Mouse (Mus musculus): ENCODE data around the gene Vwa7.
"Not testable (repeated sequence)": the region's sequence is repeated elsewhere in the genome, so short reads cannot be mapped to it uniquely, and the experiment has no call there.

Vwa7 gene

DNA sequence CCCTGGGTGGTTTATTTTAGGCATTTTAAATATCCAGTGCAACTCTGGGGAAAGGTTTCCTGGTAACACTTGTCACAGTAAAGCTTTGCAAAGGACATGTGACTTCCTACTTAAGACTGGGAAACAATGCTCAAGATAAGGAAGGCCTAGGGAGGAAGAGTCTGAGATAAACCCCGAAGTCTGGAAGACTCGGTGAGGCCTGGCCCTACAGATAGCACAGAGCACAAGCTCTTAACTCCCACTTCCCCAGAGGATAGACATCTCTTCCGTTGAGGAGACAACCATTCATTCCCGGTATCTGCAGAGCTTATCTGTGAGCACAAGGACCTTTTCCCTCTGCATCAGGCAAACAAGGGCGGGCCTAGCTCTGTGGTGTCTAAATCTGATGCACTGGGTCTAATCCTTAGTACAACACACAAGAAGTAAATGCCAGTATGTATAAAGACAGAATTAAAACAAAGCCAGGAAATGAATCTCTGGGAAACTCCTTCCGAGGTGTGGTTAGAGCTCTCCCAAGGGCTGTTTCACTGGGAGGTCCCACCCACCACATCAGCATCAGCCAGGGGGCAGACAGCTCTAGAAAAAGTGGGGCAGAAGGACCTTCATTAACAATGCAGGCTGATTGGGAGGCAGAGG lies 5.6 kb downstream of the Vwa7 start:
- no peak for DNase-seq (ENCODE audit: low spot score in 2 of 2)

DNA sequence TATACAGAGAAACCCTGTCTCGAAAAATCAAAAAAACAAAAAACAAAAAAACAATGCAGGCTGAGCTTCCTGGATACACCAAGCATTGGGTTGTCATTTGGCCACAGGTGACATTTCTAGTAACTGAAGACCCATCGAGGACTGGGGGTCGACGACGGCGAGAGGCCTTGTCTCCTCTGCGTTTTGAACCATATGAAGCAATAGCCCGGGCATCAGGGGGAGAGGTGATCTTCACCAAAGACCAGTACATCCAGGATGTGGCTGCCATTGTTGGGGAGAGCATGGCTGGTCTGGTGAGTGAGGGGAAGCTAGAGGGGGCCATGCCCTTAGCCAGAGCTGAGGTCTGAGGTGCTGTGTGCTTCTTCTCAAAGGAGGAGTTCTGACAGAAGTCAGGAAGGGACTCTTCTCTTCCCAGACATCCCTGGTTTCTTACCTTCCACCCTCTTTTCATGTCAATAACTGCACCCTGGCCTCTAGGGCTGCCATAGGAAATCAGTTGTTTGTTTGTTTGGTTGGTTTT lies 6.2 kb downstream of the Vwa7 start:
- no peak for DNase-seq (ENCODE audit: low spot score in 2 of 2)

DNA sequence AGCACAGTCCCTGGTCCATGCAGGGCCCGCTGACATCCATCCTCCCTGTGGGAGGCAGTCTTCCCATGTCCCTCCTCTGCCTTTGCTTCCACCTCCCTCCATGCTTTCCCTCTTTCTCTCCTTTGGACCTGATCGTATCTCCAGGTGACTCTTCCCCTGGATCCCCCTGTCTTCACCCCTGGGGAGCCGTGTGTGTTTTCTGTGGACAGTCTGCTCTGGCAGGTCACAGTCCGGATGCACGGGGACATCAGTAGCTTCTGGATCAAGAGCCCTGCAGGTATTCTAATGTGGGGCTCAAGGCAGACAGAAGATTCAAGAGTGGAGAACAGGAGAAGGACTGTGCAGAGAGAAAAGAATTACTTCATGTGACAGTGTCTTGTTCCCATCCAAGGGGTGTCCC lies 6.8 kb downstream of the Vwa7 start:
- DNase-seq (ENCODE audit: low spot score in 2 of 2) = no peak

DNA sequence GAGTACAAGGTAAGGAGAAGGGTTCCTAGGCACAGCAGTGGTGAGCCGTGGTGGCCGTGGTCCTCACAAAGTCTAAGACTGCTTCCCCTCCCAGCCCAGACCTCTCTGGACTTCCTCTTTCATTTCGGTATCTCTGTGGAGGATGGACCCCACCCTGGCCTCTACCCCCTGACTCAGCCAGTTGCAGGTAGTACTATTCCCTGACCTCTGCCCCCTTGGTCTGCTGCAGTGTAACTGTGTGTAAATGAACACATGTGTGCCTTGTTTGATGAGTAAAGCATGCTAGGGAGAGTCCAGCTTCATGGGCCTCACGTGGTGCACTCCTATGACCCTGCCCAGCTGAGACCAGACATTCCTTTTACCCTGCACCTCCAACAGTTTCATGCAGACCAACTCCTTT lies 7.4 kb downstream of the Vwa7 start:
- DNase-seq (ENCODE audit: low spot score in 2 of 2) = no peak

DNA sequence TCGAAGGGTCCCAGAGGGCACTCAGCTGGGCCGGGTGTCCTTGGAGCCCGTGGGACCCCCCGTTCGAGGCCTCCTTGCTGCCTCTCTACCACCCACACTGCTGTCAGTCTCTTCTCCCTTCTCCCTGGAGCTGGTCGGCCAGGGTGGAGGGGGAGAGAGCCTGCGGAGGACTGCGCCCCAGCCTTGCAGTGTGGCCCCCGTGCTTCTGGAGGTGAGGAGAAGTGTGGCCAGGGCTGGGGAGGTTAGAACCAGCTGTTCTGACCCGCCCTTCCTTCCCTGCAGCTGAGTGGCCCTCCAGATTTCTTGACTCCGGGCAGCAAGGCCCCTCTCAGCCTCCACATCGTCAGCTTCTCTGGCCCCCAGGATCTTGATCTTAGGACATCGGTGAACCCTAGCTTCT lies 7.9 kb downstream of the Vwa7 start:
- no peak for DNase-seq (ENCODE audit: low spot score in 2 of 2)

DNA sequence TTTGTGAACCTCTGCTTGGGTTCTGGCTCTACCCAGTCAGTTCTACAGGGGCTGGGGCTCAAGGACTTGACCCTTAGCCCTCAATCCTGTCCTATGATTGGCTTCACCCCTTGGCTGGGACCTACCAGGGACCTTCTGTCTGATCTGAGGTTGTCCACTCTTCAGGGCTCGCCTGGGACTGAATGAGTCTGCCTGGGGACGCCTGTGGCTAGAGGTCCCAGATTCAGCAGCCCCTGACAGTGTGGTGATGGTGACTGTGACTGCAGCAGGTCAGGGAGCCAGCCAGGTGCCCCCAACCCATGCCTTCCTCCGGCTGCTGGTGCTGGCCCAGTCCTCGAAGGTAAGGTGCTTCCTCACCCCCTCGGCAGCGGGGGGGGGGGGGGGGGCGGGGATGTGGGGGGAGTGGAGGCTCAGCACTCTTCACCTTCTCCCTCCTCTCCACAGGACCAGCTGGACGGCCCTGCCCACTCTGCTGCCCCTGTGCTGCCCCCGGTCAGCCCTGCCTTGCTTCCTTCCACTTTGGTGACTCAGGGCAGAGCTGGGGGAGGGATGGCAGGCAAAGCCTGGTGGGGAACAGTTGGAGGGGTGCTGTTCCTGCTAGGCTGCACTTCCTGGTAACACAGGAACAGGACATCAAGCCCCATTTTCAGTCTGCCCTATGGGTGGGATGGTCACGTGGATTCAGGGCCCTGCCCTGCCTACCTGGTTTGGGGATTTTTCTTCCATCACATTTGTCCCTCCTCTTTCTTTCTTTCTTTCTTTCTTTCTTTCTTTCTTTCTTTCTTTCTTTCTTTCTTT lies 8.5 kb downstream of the Vwa7 start:
- DNase-seq (ENCODE audit: low spot score in 2 of 2) = no peak

DNA sequence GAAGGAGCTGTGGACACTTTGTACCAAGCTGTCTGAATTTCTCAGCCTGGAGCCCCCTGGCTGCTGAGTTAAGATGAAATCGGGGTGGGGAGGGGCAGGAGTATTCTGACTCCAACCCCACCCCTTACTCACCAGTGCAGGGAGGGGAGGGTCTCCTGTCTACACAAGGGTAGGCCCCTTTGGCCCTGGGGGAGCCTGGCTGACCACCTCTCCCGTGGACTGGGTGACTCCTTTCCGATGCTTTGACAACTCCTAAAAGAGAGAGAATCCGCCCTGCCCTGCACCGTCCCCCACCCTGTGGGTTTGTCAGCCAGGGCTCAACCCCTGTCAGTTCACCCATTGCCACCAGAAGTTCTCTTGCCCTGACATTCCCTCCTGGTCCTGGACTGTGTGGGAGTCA lies 9.8 kb downstream of the Vwa7 start:
- no peak for DNase-seq (ENCODE audit: low spot score in 2 of 2)

DNA sequence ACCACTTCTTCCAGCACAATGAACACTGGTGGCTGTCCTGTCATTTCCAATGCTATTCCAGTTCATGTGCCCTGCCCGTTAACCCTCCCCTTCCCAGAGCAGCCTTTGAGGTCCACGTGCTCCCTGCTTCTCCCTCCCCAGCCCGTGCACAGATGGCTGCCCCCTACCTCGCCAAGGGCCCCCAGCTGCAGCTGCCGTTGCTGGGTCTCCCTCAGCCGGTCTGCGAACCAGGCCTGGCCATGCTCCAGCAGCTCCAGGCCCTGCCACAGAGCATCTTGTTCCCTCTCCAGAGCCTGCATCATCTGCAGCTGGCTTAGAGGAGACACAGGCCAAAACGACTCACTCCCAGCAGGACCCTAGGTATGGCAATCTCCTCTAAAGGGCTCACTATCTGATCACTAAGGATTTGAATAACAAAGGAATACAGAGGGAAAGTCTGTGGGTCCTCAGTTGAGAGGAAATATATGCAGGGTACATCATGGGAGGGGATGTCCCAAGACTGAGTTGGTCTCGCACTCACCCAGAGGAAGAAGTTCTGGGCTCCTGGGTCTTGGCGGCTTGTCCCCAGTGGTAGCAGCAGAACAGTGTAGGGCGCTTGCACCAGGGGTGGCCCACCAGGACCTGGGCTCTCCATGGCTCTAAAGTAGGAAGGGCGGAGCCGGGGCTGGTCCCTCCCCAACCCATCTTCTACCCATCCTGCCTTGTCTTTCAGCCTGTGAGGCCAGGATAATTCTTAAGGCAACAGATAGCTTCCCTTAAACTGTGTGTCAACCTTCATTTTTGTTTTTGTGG lies 11.1 kb downstream of the Vwa7 start, which contains the start of gene Sapcd1:
Gene Sapcd1 (minus strand): TSS at position 740 of the 792 bp plus-strand sequence.
- peak; percentile 58 to 83 for DNase-seq (ENCODE audit: low spot score in 2 of 2)

DNA sequence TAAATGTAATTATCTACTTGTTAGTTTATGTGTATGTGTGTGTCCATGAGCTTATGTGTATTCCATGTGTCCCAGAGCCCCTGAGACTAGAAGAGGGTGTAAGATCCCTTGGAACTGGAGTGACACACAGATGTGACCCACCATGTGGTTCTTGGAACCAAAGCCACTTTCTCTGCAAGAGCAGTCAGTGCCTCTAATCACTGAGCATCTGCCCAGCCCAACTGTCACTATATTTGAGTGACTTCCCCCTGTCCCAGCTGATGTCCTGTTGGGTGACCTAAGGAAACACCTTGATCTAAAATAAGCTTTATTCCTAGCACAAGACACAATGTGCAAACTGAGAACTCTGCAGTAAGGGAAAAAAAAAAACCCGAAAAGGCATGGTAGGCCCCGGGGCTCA lies 11.9 kb downstream of the Vwa7 start:
- DNase-seq (ENCODE audit: low spot score in 2 of 2) = no peak

DNA sequence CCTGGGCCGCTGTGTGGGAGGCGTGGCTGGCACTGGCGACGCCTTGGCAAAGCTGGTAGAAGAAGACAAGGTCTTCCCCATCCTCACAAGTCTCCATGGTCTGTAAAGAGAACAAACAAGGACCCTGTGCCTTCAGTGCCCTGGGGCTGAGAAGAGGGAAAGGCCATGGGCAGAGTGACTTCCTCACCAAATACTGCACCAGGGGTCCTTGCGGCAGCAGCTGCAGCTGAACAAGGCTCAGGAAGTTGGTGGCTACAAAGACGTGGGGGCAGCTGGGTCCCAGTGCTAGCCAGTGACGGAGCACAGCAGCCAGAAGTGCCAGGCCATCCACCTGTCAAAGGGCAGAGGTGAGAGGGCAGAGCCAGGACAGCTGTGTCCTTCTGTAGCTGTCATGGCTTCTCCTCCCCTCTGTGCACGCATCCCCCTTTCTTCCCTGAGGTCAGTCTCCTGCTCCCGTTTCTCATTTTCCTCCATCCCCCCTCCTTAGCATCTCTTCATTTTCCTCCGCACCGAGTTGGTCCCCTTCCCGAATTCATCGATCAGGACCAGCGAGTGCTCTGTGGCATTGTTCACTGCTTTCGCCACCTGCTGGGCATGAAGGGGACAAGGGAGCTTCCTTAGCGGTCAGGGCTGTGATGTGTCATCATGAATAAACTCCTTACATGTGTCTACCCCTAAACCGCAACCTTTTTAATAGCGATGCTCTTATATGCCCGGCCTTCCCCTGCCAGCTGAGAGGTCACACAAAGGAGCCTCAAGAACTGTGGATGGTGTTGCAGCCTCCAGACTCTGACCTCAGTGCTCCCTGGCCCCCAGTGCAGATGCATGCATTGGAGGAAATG lies 13.5 kb downstream of the Vwa7 start:
- no peak for DNase-seq (ENCODE audit: low spot score in 2 of 2)

DNA sequence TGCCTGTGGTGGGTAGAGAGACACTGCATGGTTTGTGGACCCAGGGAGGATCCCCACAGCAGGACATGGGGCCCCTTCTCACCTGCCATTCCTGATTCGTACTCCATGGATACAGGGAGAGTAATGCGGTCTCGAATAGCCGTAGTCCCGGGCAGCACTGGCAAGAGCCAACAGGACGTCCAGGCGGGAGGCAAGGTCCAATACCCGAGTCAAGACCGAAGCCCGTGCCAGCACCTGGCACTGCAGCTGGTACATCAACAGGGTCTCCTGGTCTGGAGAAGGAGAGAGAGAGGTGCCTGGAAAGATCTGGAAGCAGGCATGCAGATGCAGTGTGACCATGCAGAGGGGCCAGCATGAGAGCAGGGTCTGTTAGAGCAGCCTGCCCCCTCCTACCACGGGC lies 14.9 kb downstream of the Vwa7 start:
- no peak for DNase-seq (ENCODE audit: low spot score in 2 of 2)

DNA sequence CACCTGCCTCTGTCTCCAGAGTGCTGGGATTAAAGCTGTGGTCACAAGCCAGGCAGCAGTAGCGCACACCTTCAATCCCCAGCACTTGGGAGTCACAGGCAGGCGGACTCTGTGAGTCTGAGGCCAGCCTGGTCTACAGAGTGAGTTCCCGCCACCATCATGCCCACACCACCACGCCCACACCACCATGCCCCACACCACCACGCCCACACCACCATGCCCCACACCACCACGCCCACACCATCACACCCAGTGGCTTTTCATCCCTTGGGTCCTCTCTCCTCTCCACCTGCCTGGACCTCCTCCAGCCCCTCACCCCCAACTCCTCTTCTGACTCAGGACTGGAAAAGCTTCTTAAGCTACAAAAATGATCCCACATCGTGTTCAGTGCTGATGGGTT lies 15.5 kb downstream of the Vwa7 start:
- DNase-seq (ENCODE audit: low spot score in 2 of 2) = no peak

DNA sequence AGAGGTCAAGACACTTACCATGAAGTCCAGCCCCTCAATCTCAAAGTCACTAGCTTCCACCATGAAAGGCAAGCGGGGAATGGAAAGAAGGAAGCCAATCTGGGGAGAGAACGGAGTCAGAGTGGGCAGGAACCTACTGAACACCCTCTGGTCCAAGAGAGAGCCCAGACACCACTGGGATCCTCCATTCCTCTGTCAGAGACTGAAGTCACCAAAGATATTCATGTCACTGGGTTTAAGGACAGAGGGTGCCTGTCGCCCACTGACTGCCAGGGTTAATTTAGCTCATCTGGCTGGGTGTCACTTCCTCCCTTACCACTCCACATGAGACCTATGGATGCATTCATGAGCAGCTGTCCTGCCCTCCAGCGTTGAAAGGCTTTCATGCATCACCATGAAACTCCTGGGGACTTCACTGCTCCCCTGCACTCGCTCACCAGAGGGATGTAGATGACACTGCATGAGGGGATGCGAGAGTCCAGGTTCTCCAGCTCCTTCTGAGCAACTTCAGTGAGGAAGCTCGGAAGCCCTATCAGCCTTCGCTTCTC lies 16.0 kb downstream of the Vwa7 start:
- no peak for DNase-seq (ENCODE audit: low spot score in 2 of 2)

DNA sequence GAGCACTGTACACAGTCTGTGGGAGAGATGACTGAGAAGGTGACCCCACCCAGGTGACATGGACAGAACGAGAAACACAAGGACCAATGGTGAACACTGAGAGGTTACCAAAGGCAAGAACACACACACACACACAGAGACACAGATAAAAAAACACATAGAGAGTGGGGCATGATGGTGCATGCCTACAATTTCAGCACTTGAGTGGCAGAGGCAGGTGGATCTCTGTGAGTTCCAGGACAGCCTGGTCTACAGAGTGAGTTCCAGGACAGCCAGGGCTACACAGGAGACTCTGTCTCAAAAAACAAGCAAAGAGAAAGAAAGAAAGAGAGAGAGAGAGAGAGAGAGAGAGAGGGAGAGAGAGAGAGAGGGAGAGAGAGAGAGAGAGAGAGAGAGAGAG lies 17.3 kb downstream of the Vwa7 start:
- not testable (repeated sequence) for DNase-seq (ENCODE audit: low spot score in 2 of 2)

DNA sequence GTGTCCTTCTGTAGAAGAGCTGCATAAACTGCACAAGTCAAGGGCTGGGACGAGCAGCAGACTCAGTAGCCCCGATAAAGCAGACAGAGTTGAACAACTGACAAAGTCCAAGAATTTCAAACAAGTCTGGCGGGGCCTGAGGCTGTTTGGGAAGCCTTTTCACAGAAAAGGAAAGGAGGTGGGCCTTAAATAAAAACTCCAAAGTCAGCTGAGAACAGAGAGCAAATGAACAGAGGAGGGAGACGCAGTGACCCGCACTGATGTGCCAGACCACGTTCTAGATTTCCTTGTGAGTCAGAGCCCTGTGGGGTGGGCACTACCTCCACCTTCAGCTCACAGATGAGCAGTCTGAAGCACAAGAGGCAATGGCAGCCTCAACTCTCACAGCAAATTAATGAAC lies 18.5 kb downstream of the Vwa7 start:
- no peak for DNase-seq (ENCODE audit: low spot score in 2 of 2)

DNA sequence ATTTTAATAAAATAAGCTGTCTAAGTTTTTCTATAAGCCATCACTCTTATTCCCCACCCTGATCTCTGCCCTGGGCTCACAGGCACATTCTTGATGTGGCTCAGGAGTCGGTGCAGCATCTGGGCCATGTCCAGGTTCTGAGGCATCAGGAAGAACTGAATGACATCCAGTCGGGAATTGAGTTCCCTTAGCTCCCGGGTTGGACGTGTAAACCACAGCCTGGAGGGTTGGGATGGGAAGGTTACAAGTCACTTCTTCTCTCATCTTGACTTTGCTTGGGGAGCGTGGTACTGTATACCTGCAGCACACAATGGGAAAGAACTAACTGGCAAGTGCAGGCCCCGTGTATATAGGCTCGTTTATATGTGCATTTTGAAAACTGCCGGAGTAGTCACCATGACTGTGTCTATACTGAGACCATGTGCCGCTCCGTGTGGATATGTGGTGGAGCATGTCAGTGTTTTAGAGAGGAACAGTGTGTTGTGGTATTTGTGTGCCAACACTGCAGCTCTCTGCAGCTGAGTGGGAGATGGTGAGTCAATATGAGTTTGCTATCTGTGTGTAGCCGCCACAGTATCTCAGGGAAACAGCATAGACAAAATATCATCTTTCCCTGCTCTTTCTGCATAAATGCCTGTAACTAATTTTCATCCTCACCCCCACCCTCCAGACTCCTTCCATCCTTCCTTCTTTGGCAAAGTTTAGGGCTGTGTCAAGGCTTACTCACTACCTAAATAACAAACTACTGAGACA lies 22.9 kb downstream of the Vwa7 start:
- DNase-seq (ENCODE audit: low spot score in 2 of 2) = no peak

DNA sequence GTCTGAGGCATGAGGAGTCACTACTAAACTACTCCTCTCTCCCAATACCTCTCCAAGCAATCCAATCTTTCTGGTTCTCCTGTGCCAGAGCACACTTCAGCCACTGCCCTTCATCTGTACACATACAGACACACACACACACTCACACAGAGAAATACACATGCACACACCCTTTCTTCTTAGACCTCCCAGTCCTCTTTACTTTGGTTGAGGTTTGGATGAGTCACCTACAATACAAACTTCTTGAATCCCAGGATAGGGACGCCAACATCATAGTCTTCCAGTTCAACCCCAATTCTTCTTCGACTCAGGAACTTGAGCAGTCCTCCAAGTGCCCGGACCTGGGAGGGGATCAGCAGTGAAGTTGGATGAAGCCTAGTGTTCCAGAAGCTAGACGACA lies 27.4 kb downstream of the Vwa7 start:
- DNase-seq (ENCODE audit: low spot score in 2 of 2) = no peak

DNA sequence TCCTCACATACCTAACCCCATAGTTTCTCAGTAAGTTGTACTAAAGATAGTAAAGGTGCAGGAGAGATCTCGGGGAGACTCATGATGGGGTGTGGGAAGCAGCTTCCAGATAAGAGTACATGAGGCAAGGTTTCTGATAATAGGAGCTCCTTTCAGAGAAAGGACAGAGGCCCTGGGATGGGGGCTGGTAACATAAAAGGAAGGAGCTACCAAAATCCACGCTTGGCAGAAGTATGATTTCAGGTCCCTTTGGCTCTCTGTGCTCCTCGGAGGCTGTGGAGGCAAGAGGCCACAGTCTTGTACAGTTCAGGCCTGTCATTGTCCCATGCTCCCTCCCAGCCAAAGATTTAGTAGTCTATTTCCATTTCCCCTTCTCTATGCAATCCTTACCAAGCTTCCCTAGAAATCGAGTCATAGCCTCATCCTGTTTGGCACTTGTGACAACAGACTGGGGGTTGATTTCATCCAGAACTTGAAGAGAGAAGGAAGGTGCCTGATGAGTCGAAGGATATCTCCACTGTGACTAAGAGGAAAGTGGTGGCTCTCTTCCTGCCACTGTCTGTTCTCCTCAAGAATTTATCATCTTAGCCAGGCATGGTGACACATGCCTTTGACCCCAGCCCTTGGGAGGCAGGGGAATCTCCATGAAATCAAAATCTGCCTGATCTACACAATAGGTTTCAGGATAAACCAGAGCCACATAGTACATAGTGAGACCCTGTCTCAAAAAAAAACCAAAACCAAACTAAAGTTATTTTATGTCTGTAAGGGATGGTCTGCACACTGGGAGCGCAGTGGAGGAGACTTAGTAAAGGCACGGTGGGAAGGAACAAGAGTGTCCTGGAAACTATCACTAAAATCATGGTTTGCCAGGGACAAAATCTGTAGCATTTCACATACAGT lies 28.8 kb downstream of the Vwa7 start:
- no peak for DNase-seq (ENCODE audit: low spot score in 2 of 2)
